Mouse (Mus musculus) monocyte, adult 5-6 weeks (primary cell): ENCODE measurements around the gene Rfx4. TPM values are rescaled to one million over a fixed set of nuclear protein-coding genes. Genes with fewer than 3 reads are reported as not detected.
A peak's percentile ranks its signal among the peaks of the same experiment; 100 is the strongest.

ENCODE experiments used
- ATAC-seq: fragments of 153-309, 156-312 bp; replicated peaks from 2 replicates; pipeline ENCODE4 v1.8.0; 2017; ENCODE audit warnings: mild to moderate bottlenecking; ENCODE audit not compliant: low TSS enrichment, insufficient number of reproducible peaks, severe bottlenecking, poor library complexity, low FRiP score
- total RNA-seq: library from RNA; stranded (forward); fragments of 200-1000, 200-491, 200-594 nt; gene quantifications from 3 replicates; pipeline ENCODE4 v1.2.3, GENCODE M21; 2017

The Rfx4 gene
- total RNA-seq, 1 experiment from 2014 or later = not detected

DNA sequence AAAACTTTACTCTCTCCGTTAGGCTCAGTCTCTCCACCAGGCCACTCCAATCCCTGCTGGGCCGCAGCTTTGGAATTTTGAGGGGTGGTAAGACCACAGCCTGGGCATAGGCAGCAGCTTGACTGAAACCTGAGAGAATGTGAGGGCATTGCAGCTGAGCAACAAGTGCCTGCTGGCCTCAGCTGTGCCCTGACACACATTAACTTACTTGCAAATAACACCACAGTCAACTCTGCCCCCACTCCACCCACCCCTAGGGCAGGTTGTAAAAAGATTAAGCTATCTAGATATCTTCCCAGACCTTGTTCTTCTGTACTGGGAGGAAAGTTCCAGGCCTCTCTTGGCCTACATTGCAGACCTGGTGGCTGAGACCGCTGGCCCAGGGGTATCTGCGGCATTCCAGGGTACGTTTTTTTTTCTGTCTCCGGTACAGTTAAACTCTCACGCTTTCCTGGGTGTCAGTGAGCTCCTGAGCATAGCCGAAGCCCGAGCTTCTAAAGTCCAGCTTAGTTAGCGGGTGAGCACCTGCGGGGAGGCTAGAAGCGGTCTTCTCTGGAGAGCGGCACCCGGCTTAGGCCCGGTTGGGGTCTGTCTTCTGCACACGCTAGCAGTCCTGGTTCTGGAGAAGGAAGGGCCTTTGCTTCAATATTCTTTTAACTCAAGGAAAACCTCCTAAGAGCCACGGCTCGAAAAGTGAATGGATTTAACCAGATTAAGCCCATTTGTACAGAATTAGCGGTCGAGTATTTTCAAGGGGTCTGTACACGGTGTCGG lies 1.8 kb downstream of the Rfx4 start:
- no peak for ATAC-seq

DNA sequence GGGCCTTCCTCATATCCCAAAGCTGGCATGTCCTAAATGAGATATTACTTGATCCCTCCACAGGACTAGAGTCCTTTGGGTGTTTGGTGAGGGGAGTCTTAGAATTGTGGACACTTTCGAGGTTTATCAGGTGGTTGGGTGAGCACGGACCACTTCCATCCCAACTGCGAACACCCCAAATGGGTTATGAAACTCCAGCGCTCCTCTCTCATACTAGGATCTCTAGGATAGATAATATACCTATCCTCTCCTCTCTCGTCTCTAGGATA lies 2.3 kb downstream of the Rfx4 start:
- no peak for ATAC-seq

DNA sequence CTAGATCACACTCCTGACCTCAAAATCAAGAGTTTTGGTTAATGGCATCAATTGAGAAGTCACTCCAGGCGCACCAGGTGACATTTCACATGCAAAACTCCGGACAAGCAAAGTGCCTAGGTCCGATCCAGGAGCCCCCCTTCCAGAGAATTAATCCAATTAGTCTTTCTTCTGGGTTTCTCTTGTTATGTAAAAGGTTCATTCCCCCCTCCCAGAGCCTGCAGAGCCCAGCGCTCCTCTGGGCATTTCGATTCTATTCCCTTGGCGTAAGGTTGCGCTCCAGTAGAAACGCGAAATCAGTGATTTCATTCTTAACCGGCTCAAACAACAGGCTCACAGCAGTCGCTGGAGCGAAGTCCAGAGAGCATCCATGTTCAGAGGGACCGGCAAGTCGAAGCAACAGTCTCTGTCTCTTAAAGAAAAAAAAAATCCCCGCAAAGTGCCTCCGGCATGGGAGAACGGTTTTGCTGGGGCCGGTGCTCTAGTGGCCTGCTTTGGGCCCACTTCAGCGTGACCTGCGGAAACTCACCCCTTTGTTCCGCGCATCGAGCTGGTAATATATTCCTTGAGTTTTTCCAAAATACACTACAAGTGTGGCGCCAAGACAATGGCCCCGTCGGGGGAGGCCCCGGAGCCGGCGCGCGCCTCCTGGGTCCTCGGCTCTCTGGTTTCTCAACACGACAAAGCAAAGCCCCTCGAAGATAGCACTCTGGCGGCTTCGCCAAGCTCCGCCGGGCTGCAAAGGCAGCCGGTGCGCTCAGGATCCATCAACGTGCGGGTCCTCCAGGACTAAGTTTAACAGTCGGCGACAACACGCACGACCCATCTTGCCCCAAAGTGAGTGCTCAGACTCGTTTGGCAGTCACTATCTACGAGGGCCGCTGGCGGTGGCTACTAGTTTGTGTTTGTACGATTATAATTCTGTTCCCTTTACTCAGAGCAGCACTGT lies 2.9 kb downstream of the Rfx4 start:
- no peak for ATAC-seq

DNA sequence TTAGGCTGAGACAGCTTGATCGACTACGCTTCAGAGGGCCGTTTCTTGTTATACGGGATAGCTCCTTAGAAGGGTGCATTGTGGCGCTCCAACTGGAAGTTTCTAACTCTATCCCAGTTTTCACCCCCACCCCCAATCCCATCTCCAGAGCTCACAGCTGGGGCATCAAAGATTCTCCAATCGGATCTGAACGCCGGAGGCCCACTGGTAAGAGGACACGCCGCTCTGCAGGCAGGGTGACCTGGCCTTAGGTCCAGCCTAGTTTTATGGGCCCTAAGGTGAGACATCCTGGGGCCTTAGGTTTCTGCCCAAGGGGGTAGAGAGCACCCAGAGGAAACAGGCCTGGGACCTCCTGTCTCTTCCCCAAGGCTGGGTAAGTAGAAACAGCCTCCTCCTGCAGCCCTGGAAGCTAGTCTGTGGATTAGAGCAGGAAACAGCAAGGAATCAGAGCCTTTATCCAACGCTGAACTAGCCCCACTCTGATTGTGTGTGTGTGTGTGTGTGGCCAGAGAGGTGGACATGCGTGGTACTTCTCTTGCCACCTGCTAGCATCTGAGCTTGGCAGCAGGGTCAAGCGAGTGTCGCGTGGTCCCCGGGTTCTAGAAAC lies 3.8 kb downstream of the Rfx4 start:
- ATAC-seq = no peak

DNA sequence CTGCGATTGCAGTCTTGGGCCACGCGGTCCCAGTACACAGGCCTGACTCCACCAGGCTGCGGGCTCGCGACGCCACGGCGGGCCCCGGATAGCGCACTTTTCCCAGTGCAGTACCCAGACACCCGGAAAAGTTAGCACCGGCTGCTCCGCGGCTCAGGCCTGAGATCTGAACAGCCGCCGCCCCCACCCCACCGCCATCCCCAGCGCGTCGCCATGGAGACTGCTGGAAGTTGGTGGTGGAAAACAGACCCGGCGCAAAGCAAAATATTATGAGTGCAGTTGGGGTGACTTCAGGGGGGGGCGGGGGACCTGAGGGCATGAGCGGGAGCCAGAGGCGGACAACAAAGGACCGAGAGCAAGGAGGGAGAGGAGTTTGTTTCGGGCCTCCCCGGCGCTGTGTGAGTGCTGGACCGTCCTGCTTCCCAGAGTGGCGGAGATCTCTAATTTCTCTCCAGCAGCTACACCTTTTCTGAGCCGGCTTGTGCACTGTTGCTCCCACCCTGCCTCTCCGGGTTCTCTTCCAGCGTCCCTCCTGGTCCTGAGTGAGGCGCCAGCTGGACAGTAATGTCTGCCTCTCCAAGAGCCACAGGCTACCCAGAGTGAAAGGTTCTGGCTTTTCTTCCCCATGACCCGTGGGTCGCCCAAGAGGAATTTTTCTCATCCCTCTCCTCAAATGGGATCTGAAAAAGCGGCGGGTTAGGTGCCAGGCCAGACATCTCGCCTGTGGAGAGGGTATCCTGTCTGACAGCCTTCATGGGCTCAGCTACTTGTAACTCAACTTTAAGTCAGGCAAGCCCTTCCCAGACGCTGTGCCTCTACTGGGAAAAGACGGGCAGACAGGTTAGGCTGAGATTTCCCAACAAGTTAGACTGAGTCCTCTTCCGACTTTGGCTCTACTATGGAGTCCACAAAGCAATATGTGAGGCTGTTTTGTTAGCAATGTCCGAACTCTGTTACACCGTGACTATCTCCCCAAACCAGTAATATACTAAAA lies 4.6 kb downstream of the Rfx4 start:
- no peak for ATAC-seq

DNA sequence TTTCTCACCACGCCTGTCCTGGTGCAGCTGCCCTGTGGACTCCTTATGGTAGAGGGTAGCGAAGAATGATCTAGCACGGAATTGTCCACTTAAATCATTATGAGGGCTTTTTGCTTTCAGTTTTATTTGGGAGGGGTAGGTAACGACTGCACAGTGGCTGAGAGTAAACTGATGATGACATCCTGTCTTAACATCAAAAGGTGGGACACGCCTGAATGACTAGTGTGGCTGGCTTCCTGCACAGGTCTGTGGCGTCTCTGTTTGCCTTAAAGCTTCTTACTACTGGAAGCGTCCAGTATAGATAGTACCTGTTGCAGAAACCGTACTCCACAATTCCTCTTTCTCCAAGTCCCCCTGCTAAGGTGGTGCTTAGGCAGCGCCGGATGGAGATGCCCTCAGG lies 12.9 kb downstream of the Rfx4 start:
- ATAC-seq = no peak

DNA sequence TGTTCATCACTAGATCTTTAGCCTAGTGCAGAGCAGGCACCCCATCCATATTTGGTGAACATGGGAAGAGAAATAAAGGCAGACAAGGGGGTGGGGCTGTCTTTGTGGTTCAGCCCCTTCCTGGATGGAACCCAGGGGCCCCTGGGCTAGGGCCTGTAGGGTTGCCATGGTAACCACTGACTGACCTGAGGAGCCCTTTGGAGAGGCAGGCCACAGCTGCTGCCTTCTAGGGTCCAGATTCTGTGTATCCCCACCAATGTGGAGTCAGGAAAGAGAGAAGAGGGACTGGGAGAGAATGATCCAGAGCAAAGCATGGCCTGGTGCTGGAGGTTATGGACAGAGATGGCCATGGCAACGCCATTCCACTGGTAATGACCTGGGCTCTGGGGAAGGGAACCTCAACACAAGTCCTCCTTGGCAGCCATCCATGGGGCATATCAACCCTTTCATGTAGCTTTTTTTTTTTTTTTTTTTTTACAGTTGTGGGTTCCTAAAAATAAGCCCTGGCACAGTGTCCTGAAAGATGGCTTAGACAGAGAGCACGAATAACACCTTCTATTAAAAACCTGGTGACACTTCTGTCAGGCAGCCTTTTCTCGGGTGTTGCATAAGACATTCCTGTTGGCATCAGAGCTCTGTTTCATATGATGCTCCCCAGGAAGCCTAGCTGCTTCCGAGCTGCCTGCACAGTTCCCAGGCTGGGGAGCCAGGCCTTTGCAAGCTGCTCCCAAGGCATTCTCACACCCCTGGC lies 16.7 kb downstream of the Rfx4 start:
- no peak for ATAC-seq

DNA sequence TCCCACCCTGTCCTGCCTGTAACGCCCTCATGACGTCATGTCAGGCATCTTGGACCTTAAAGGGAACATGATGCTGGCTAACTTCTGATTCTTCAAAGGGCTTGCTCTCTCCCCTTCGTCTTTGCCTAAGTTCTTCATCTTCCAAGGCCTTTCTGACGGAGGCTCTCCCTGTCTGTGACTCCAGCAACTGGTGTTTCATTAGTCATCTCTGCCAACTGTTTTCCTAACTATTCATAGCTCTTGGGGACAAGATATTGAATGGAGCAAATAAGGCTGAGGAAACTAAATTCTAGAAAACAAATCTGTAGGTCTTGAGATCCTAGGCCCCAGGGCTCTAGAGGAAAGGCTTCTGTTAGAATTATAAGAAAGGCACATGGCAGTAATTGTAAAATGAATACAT lies 18.0 kb downstream of the Rfx4 start:
- ATAC-seq = no peak

DNA sequence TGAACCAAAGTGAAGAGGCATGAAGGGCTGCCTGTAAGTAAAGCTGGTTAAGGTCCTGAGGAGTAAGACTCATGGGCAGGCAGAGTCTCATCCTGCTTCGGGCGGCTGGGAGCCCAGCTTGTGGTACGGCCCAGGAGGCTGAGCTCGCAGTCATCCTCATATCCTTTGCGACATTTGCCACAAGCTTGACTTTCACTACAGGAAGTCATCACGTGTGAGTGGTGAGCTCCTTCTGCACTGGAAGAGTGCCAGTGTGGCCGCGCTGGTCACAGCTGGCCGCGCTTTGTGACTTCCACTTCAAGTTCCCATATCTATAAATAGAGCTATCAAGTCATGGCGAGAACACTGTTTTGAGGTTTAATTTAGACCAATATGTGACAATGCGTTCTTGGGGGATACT lies 18.7 kb downstream of the Rfx4 start:
- ATAC-seq = peak; percentile 88

DNA sequence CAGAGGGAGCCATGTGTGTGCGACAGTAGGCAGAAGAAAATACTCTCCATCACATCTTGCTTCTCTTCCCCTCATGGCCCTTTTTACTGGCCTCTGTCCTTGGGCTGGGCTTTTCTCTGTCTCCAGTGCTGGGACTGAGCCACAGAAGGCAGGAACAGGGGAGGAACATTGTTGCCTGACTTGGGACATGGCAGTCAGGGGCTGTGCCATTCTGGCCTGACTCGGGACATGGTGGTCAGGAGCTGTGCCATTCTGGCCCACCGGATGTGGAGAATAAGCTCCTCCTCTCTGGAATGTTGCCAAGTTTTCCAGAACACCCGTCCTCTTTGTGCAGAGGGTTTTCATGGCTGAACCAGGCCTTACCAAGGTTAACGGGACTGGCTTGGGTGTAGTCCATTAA lies 21.2 kb downstream of the Rfx4 start:
- no peak for ATAC-seq

DNA sequence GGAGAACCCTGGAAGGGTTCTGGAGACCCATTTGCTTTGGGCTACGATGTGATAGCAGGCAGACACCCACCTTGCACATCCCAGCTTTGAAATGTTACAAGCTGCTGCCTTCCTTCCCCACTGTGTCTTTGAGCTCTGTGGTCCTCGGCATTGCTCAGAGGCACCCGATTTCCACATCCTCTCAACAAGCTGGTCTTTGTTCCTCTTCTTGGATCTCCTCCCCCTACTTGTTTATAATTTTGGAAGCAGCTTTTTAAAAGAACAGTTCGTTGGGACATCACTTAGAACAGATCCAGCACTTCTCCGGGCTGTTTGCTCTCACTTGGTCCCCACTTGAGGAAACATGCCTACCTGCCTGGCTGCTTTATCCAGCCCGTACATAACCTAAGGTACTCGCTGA lies 22.1 kb downstream of the Rfx4 start:
- ATAC-seq = peak; percentile 60

DNA sequence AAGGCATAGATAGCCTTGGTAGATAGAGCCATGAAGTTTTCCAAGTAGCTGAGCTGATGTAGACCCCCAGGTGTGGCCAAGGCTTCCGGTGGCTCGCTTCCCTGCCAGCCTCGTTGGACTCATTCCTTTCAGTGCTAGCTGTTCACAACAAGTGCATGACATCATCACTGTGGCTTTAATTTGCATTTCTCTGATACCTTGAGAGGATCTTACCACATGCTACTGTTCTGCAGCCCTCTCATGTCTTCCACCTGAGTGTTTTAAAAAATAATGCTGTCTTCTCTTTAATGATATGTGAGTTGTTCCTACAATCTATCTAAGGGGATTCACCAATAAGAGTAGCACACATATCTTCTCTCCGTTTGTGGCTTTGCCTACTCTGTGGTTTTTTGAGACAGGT lies 25.0 kb downstream of the Rfx4 start:
- no peak for ATAC-seq

DNA sequence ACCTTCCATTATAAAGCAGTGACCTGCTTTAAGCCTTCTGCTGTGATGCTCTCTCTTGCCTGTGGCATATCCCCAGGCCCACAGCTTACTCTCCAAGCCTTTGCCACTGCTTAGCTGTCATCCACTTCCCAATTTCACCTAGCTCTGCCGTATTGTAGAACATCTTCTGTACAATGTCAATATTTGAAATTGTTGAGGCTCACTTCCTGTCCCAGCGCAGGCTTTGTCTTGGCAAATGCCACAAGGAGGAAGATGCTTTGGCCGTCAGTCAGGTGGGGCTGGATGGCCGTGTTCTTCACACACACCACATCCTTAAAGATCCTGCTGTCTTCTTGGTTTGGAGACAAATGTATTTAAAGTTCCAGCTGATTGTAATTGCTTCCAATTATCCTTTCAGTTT lies 29.5 kb downstream of the Rfx4 start:
- ATAC-seq = 0 out of 2 replicates have a peak, but pooled peaks have one; percentile 40

DNA sequence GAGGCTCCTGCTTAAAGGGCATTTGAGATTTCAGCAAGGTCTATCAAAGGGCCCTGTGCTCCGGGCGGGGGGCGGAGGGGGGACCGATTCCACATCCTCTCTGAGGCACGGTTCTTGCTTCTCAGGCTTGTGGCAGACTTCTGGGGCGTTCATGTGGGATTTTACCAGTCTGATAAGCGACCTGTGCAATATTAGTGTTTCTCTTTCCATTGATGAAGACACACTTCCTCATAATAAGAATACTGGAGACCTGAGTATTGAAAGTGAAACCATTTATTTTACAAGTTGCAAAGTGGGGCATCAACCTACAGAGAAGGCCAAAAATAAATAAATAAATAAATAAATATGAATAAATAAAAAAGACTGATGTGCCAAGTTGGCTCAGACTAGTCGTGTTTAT lies 34.5 kb downstream of the Rfx4 start:
- 0 out of 2 replicates have a peak, but pooled peaks have one; percentile 41 for ATAC-seq

DNA sequence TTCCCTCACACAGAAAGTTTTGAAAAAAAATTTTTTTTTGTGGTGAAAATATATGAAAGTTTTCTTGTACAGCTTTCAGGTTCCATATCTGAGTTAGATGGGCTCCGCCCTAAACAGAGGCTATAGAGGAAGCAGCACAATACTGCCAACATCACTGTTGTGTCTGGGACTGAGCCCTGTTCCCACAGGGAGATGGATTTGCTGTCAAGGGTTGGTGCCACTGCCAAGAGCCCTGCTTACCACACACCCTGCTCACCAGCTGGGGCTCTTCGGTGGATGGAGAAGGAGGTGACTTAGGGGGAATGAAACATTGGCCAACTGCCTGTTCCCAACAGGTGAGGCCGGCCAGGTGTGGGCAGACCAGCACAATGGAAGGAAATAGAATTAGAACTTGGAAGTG lies 35.3 kb downstream of the Rfx4 start:
- no peak for ATAC-seq

DNA sequence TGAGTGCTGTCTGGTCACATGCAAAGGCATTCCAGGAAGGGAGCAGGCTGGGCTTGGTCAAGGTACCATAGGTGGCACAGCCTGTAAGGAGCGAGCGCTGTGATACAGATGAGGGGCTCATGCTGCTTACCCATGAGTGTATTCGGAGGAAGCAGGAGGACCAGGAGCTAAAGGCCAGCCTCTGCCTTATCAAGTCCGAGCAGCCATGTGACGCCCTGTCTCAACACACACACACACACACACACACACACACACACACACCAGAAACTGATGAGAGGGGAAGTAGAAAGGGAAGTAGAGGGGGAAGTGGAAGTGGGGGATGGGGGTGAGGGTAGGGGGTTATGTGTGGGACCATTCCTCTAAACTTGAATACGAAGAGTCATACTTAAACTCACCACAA lies 45.7 kb downstream of the Rfx4 start:
- ATAC-seq = no peak

DNA sequence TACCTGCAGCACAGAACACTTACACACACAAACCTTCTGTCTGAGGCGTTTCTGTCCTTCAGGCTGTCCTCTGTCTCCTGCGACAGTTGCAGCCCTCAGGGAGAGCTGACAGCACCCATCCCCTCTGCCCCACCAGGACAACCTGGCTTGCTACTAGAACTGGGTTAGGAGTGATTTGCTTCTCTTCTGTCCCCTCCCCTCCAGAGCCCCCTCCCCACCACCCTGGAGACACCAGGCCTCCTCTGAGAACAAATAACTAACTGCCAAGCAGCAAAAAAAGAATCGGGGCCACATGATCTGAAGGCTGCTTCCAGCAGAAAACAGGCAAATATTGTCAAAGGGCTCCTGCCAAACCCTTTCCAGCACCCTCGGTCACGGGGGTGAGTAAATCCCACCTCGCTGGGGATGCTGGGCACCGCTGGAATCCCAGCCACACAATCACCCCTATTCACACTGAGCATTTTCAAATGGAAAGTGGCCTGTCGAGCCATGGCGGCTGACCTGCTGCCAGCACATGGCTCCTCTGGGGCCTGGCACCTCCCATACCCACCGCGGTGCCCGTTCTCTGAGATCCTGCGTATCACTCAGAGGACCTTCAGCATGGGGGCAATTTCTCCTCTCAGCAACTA lies 47.5 kb downstream of the Rfx4 start:
- ATAC-seq = no peak

DNA sequence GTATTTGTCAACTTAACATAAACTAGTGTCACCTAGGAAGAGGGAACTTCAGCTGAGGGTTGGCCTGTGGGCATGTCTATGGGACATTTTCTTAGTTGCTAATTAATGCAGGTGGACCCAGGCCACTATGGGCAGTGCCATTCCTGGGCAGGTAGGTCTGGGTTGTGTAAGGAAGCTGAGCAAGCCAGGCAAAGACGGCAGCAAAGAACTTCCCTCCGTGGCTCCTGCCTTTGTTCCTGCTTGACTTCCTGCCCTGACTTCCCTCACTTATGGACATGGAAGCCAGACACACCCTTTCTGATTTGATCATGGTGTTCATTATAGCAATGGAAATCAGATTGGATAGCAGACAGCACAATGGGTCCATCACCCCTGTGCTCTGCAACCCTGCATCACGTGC lies 49.7 kb downstream of the Rfx4 start:
- no peak for ATAC-seq
